Mouse (Mus musculus): ENCODE results near the gene Aldh6a1.

Aldh6a1 gene

DNA sequence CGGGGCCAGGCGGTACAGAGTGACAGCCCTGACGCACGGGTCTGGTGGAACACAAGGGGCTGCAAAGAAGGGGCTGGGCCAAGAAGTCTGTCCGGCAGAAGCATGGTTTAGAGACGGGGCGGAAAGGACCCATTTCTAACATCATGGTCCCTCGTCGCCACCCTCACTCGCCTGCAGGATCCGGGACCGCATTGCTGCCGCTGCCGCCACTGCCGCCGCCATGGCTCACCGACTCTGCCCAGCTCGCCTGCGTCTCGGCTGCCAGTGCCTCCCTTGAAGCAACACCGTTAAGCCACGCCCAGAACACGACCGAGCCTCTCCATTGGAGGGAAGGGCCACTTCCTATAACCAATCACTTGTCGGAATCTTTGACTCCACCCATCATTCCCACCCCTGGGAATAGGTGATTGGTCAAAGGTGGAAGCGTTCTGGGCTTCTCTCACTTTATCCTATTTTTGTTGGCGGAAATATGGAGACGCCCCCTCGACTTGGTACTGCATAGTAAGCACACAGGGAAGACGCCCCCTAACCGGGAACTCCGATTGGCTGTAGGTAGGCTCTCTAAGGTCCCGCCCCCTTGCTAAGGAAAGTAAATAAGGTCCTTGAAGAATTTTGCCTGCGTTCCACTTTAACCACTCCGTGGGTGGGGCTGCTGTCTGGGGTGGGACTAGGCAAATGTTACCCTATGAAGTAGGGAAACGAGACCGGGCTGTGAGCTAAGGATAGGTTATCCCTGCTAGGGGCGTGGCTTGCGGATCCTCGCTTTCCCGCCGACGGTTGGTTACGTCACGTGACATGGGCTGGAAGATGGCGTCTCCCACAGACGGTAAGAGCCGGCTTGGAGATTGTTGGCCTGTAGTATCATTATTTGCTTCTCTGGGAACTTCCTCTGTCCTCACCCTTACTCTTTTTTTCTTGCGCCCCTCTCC, at the start of gene Aldh6a1, which contains the start of gene Lin52:
TSS of gene Aldh6a1 (minus strand) at position 287 of the 929 bp plus-strand sequence.
TSS of gene Lin52 (plus strand) at position 705 of the 929 bp plus-strand sequence.
- DNase-seq (ENCODE audit: low spot score in 2 of 2) = peak; percentile 95 to 97

DNA sequence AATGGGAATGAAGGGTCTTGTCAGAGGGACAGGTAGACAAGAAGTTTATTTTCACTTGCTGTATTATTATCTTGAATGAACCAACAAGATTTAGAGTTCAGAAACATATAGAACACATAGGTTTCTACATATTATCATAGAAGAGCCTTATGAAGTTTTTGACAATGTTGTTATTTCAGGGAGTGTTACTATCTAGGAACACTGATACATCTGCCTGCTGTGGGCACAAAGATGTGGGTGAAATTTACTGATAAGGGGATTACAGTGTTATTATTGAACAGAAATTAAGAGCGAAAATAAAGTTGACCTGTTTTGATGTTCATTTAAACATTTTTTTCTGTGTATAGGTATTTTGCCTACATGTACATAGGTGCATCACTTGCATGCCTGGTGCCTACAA, 46.0 kb upstream of the Aldh6a1 start:
- DNase-seq (ENCODE audit: low spot score in 2 of 2) = no peak

DNA sequence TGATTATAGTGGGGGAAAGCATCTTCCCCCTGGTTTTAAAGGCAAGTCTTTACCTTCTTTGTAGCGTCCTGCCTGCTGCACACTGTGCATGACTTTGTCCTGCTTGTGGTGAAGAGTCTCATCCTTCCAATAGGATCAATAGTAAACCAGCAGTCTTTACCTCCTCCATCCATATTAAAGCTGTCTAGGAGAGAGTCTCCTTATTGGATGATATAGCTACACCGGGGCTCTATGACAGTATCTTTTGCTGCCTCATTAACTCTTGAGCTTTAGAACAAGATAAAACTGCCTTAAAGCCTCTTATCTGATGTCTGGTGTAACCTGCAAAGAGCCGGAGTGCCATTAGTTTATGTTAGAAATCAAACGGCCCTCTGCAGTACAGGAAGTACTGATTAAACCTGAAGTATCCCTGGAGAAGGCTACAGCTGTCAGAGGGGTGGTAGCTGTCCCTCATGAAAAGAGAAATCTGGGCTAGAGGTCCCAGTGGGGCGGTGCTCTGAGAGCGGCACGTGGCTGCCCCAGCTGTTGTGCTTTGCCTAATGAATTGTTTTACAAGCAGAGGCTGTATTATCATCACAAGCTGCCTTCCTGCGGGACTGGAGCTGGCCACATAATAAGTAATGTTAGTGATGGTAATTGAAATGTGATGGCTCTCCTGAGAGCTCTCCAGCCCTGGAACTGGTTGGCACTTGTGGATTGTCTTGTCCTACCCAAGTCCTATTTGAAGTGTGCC, 36.7 kb upstream of the Aldh6a1 start:
- no peak for DNase-seq (ENCODE audit: low spot score in 2 of 2)

DNA sequence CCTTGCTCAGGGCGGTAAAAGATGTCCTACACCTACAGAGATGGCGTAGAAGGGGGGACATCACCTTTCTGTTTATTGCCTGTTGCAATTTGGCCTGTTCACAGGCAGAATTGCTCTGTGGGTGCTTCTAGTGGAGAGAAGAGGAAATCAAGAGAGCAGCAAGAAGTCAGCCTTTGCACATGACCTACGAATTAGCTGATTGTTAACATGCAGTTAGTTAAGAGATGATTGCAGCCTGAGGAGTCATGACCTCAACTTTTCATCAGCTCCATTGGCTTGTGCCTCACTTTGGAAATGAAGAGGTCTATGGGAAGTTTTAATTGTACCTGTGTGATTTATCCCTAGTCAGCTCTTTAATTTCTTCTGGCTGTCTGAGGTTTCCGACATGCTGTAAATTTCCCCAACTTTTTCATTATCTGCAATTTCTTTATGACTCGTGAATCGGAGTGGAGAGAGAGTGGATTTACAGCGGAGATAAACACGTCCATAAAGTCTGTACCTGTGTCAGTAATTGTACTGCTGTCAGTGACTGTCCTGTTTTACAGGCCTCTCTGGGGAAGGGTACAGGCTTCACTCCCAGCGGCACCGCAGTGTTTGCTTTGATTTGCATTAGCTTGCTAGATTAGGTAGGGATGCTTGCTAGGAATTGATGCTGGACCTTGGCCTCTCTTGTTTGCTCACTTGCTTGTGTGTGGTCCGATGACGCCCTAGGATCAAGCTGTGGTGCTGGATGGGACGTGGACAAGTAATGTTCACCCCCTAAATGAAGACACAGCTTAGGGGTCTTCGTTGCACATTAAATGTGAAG, 32.2 kb upstream of the Aldh6a1 start:
- no peak for DNase-seq (ENCODE audit: low spot score in 2 of 2)

DNA sequence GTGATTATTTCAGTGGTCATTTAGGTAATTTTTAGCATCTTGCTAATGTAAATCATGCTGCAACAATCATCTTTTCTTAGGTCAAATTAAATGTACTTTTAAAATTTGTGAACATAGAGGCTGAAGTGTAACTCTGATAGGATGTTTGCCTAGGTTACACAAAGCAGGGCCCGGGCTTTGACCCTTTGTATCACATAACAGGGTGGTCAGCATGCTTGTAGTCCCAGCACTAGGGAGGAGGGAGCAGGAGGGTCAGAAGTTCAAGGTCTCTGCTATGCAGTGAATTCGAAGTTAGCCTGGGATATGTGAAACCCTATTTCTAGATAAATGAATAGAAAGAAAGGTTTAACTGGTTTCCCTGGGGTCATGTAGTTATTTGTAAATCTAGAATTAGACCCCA, 30.4 kb upstream of the Aldh6a1 start:
- DNase-seq (ENCODE audit: low spot score in 2 of 2) = no peak

DNA sequence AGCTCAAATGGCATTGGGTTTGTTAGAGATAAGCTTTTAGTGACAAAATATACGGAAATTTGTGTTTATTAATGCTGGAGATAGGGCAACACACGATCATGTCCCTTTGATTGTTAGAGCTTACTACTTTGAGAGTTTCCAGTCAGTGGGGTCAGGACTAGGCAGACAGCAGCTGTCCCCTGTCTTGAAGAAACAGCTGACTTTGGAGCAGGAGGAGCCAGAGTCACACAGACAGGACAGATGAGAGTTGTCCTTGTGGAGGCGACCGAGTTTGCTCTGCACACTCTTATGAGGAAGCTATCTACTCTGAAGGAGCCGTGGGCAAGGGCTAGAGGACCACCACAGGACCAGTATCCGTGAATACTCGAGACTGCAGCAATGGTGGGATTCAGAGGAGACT, 28.1 kb upstream of the Aldh6a1 start:
- no peak for DNase-seq (ENCODE audit: low spot score in 2 of 2)

DNA sequence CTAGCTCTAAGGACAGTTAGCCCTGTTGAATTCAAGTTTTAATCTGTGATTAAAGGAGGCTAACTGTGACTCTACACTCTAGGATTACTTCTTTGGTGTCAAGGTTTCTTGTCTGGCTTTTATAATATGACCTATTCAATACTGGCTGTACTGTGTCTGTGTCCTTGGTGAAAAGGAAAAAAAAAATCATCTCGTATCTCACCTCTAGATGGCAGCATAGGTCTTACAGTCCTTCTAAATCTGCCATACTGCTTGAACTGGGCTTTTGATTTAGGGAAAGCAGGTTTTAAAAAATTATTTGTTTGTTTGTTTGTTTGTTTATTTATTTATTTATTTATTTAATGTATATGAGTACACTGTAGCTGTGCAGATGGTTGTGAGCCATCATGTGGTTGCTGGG, 17.9 kb upstream of the Aldh6a1 start:
- no peak for DNase-seq (ENCODE audit: low spot score in 2 of 2)

DNA sequence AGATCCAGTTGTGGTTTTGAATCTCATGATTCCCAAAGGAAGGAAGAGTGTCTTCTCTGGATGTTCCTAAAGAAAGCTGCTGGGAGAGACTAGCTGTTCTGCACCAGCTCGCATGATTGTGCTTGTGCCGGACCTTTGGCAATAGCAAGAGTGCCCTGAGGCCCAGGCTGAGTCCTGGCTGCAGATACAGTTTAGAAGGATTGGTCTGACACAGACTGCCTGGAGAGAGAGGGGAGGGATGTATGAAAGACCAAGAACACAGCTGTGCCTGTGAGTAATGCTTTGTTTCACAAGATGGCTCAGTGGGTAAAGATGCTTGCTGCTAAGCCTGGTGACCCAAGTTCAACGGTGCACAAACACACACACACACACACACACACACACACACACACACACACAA, 12.1 kb upstream of the Aldh6a1 start:
- DNase-seq (ENCODE audit: low spot score in 2 of 2) = no peak

DNA sequence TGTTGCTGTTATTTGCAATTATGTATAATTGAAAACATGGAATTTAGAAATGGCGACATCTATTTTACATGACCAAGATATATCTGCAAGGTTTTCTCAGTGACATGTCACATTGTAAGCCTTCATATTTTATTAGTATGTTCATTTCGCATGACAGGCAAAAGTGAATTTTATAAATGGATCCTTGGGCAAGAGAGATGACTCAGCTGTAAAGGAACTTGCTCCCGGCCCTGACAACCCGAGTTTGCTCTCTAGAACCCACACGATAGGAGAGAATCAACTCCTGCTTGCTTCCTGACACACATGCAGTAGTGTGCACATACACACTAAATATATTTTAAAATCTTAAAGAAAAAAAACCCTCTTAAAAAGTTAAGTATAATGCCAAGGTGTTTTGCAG, 10.6 kb upstream of the Aldh6a1 start:
- DNase-seq (ENCODE audit: low spot score in 2 of 2) = no peak

DNA sequence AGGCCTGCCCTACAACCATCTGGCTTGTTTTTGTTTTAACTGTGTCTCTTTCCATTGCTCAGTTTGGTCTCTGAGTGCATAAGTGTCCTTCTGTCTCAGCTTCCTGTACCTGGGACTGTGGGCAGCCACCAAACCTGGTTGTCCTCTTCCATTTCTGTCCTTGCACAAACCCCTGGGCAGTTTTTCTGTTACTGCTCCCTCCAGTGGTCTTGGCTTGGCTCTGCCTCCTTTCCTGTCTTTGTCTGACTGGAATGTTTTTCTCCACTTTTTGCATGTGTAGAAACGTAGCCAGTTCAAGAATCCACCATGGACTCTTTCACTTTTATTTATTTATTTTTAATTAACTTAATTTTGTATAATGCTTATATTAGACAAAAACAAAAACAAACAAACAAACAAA, 9.0 kb upstream of the Aldh6a1 start:
- DNase-seq (ENCODE audit: low spot score in 2 of 2) = no peak

DNA sequence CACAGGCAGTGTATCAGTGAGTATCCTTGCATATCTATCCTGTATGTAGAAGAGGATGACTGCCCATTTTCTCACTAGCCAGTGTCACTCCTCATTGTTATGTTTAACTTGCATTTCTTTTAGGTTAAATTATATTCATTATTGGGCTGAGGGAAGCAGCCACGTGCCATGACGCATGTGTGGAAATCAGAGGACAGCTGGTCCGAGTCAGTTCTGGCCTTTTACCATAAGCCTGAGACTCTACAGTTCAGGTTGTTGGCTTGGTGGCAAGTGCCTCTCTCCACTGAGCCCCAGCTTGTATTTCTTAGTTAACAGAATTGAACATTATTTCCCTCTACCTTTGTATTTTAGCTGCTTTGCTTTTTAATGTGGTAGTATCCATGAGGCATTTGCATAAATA, 6.1 kb upstream of the Aldh6a1 start:
- no peak for DNase-seq (ENCODE audit: low spot score in 2 of 2)

DNA sequence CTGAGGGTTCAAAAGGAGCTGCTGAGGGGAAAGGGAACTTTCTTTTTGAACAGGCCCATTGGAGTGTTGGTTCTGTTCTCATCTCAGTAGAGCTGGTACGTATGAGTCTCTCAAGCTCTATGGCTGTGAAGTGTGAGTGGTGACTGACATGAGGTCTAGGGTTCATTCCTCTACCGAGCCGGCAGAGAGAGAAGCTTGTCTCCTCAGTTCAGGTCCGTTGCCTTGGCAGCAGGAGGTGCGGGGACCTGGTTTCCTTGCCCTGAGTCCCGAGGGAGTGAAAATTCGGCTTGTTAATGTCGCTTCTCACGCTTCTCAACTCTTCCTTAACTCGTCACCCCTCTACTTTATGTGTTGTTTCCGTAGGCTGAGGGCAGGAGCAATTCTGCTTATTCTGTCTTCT, 997 bp upstream of the Aldh6a1 start:
- peak in 1 of 2 experiments; percentile 20 for DNase-seq (ENCODE audit: low spot score in 2 of 2)

DNA sequence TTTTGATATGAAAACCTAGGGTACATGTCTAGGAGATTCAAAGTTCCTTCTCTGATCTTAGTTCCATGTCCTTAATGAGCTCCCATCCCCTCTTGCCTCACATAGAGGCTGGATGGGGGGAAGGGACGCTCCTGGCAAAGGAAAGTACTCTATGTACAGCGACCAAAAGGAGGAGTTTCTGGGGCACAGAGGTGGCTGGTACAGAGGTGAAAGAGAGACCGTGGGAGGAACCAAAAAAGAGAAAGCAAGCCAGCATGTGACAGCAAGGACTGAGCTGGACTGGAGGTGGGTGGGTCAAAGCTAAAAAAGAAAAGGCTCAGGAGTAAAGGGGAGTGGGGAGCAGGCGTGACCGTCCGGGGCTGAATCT, 470 bp downstream of the Aldh6a1 start:
- no peak for DNase-seq (ENCODE audit: low spot score in 2 of 2)

DNA sequence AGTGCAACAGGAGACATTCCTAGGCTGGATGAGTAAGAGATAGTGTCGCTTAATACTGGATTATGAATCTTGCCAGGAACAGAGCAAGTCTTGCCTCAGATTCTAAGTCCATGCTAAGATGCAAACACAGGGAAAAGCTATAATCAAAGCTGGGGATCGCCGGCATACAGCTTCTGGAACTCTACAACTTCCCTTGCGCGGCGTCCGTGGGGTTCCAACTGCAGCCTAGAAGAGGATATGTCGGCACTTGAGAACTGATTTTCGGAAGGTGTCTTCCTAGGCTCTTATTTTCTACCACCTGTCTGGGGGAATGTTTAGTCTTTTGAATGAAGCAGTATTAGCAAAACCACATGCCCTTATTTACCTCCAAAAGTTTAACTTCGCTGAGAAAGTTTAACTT, 917 bp downstream of the Aldh6a1 start:
- no peak for DNase-seq (ENCODE audit: low spot score in 2 of 2)

DNA sequence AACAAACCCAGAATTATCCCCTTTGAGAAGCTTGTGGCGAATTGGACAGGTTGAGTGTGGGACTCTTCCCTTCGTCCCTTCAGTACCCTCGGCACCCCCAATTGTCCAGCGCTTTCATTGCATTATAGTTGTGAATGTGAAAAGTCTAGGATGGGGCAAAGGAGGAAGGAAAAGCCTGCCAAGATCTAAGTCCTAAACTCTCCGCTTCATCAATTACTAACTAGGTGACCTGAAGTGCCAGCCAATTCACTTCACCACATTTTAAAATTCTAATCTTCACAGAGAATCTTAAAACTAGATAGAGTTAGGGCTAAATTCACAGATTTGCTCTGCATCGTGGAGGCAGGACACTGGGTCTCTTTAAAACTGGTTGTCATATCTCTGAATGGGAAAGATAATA, 2.6 kb downstream of the Aldh6a1 start:
- DNase-seq (ENCODE audit: low spot score in 2 of 2) = no peak

DNA sequence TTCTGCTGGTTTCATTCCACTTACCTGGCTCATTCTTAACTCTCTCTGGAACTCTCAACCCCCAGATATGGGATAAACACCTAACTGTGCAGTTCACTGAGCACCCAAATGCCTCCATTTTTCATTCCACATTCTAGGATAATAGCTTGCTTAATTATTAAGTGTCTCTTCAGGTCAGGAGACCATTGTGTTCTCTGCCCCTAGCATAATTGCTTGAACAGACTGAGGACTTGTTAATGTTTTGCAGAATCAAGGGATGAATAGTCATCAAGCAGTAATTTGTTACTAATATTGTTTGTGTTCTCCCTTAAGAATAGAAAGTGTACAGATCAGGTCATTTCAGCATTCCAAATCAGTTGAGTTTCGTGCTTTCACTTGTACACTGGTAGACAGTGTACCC, 3.4 kb downstream of the Aldh6a1 start:
- DNase-seq (ENCODE audit: low spot score in 2 of 2) = no peak

DNA sequence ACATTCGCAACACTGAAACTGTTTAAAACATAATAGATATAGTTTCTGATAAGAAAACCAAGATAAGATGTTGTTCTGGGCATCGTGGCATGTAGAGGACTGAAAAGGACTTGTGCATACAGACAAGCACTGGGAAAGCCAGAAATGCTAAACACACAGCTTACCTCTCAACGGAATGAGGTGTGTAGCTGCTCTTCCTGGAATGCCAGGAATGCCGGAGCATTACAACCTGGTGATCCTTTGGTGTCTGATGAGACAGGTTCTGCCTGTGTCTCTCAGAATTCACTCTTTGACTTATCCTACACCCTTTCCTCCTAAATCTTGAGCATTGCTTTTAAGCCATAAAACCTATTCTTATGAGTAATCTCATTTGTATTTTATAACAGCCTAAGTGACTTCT, 8.3 kb downstream of the Aldh6a1 start:
- no peak for DNase-seq (ENCODE audit: low spot score in 2 of 2)

DNA sequence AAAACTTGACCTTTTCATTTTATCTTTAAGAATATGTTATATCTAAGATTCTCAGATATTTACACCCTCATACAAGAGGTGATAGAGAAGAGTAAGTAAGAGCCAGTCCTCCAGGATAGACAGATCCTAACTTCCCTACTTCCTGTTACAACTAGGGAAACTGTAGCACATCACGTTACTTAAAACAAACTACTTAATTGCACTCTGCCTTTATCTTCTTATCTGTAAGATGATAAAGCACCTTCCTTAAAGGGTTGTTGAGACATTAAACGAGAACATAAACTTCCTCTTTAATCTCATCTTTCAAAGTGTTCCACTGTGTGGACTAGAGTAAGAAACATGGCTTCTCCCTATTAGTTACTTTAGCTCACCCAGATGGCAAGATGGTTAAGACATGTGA, 12.1 kb downstream of the Aldh6a1 start:
- no peak for DNase-seq (ENCODE audit: low spot score in 2 of 2)

DNA sequence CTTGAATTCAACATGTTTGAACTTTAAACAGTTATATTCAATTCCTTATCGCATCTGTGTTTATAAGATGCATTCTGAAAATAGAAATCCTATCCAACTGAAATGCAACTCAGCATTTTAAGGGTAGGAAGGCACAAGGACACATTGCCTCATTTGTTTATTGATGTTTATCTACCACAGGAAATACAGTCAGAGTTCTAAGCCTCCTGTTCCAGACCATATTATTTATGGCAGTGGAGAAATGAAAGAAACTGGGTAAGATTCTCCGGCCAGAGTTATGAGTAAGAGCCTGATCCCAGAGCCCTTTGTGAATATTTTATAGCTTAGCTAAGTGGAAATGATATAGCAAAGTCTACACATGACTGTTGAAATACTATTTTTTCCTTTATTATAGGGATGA, 21.0 kb downstream of the Aldh6a1 start:
- no peak for DNase-seq (ENCODE audit: low spot score in 2 of 2)

DNA sequence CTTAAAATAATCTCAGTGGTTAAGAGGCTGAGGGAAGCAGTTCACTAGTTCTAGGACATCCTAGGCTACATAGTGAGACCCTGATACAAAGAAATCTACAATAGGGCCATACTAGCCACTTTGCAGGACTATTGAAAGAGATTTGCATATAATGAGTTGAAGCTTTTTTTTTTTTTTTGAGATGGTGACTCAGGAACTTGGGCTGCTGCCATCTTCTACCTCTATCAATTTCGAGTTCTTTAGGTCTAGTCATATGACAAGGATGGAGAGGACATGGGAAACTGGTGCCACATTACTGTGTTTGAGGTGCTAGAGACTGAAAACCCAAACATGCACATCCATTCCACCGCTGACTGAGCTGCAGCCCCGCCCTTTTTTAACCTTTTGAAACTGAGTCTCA, 26.8 kb downstream of the Aldh6a1 start:
- DNase-seq (ENCODE audit: low spot score in 2 of 2) = no peak

DNA sequence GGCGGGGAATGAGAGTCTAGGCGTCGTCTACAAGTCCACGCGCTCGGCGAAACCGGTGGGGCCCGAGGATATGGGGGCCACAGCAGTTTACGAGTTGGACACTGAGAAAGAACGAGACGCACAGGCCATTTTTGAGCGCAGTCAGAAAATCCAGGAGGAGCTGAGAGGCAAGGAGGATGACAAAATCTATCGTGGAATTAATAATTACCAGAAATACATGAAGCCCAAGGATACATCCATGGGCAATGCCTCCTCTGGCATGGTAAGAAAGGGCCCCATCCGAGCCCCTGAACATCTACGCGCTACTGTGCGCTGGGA, 33.2 kb downstream of the Aldh6a1 start:
- DNase-seq (ENCODE audit: low spot score in 2 of 2) = no peak

DNA sequence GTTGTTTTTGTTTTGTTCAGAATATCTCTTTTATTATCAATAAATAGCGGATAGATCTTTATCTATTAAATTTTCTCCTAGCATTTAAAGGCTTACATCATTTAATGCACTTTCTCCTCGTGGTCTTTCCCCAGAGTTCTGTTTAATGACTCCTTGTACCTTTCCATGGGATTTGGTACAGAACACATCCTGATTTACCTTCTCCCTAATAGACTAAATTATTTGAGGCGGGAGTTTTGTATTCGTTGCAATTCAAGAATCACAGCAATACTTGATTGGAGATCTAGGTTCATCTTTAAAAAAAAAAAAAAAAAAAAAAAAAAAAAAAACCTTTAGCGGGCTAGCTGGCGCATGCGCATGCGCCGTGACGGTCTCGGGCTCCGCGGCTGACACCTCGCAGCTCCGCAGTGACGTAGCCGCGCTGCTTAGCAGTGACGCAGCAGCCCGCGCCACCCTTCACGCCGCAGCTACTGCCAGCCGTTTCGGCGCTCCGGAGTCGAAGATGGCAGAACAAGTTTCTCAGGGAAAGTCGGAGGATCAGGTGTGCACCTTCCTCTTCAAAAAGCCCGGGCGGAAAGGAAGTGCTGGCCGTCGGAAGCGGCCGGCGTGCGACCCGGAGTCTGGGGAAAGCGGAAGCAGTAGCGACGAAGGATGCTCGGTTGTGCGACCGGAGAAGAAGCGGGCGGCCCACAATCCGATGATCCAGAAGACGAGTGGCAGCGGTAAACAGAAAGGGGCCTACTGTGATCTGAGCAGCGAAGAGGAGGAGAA, 33.8 kb downstream of the Aldh6a1 start, which contains the start of gene Rnf113a2:
TSS of gene Rnf113a2 (plus strand) at position 363 of the 771 bp plus-strand sequence.
- peak; percentile 84 to 88 for DNase-seq (ENCODE audit: low spot score in 2 of 2)
